Mouse (Mus musculus): ENCODE data around the gene Zbtb20.

DNA sequence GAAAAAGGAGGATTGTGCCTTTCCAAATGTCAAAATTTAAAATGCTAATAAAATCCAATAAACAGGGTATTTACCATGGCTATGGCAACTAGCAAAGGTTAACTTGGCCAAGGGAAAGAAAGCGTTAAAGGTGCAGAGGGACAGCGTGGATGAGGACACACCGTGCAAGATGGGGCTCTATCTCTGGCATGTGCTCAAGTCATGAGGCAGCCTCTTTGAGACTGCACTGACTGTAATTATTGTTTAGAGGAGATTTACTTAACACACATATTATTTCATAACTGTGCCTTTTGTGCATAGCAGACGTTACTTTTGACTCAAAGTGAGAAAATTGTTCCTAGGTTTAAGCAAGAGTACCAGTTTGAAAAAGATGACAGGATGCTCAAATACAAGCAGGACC, 554.3 kb downstream of the Zbtb20 start:
- TF ChIP-seq CTCF (IDR thresholded peaks at IDR 0.05) (no peak), EP300 (IDR thresholded peaks at IDR 0.05) (no peak)
